Mouse (Mus musculus) 3T3-L1 (cell line): ENCODE data around the gene Pvr.

Experiments
- DNase-seq: peaks from one replicate; pipeline ENCODE4 v3.0.0-alpha.2; 2015; ENCODE audit warnings: low read depth, low spot score

Gene Pvr

DNA sequence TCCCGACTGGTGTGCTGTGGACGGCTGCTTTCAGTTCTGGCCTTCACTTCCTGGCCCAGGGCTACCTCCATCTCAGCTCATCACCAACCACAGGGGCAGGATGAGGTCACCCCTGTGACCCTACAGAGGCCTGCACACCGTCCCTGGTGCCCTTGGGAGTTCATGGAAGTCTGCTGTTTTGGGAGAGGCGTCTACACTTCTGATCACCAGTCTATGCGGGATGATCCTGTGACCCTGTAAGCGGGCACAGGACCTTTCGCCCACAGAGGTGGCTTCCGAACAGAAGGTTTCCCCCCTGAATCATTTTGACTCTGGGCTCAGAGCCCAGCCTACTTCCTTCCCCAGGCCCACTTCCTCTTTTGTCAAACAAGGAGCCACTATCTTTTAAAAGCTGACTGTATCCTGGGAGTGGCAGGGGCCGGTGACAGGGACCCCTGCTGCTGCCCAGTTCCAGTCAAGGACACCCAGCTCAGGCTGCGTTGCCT lies 49.8 kb downstream of the Pvr start:
- no peak for DNase-seq

DNA sequence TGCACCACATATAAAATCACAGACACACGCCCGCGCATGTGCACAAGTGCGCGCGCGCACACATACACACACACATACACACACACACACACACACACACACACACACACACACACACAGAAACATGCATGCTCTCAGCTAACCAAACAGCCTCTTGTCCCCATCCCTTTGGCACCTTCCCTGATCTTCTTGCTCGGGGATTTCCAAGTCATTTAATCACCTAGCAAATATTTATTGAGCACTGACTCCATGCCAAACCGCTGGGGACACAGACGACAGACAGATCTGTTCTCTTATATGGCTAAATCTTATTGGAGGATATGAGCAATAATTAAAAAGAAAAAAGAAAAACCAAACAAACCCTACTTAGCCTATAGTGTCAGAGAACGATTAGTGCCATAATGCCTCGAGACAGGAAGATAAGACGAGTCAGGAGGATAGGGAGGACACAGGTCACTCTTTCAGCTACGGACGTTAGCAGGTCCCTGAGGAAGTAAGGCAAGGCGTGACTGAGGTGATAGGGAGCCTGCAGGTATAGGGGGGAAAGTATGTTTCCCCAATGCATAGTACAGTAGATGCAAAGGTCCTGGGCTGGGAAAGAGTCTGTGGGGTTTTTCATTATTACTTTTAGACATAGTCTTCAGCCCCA lies 53.1 kb downstream of the Pvr start:
- no peak for DNase-seq

DNA sequence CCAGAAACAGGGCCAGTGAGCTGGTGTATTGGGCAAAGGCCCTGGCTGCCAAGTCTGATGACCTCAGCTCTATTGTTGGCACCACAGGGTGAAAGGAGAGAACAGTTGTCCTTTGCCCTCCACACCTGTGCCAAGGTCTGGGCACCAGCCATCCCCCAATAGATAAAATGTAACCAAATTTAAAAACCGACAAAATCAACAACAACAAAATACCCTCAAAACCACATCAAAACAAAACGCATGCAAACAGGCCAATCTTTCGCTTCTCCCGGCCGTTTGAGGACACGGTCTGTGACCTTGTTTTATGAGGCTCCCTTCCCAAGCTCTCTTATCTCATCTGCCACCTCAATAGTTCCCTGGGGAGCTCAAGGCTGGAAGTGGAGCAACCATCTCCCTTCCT lies 54.5 kb downstream of the Pvr start:
- DNase-seq = no peak

DNA sequence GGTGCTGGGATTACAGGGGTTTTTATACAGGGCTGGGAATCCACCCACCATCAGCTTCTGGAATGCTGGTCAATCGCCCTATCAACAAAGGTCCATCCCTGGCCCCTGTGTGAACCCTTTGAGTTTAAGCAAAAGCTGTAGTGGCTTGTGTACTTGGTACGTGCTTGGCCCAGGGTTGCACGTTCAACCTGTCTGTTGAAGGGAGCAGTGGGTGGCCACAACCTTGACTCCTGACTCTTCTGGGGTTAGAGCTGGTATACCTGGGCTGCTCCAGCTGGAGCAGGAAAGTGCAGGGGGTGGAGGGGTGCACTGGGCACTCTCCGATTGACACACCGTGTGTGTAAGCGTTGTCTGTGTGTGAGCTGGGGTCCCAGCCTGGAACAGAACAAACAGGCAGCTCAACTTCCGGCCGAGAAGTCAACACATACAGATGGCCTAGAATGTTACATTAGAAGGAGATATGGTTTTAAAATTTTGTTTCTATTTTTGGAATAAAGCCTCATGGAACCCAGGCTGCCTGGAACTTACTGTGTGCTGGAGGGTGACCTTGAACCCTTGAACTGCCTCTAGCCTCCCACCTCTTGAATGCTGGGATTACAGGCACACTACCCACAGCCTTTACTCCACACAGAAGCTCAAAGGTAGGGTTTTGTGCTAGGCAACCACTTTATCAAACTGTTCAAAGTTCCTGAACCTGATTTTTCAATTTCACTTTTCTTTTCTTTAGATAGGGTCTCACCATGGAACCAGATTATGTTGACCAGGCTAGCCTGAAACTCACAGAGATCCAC lies 55.5 kb downstream of the Pvr start:
- DNase-seq = no peak

DNA sequence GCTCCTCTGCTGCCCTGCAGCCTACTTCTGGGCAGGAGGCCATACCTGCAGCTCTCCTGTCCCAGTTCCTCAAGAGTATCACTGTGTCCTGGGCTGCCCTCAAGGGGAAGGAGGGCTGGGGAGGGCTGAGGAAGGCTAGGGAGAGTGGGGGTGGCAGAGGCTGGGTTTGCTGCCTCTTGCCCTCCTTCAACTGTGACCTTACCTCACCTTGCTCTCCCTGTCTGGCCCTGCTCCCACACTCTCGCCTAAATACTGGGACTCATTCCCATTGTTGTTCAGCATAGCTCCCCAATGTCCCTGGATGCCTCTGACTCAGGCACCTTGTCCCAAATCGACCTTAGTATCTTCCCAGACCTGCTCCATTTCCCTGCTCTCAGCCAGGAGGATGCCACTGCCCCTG lies 56.7 kb downstream of the Pvr start:
- DNase-seq = no peak

DNA sequence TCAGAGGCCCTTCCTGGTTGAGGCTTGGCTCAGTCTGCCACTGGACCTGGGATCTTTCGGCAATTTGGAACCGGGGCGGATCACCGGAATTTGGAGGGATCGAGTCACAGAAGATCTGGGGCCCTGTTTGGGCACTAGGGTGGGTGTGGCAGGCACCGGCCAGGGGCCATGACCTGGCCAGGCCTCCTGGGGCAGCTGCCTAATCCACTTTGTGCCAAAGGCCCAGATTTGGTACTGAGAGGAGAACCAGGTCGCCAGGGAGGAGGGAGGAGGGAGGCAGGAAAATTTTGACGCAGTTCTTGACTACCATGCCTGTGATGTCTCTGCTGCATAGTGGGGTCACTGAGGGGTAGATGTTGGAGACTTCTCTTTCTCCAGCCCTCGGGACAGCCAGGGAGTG lies 59.8 kb downstream of the Pvr start, which contains the start of gene Ceacam16:
Gene Ceacam16, minus strand, starts transcription at position 101 of the 400 bp plus-strand sequence.
- DNase-seq = no peak

DNA sequence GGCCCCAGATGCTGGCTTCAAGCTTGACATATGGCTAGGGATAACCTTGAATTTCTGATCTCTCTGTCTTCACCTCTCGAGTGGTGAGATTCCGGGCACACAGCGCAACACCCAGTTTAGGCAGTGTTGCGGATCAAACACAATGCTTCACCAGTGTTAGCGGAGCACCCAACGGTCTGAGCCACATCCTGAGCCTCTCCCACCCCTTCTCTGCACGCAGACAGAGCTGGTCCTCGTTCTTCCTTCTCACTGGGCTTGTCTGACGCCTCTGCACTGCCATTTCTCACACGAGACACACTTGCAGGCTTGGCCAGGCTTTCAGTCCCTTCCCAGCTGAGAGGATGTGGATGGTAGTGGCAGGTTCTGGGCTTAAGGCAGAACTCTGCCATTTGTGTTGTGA lies 61.2 kb downstream of the Pvr start:
- DNase-seq = no peak

DNA sequence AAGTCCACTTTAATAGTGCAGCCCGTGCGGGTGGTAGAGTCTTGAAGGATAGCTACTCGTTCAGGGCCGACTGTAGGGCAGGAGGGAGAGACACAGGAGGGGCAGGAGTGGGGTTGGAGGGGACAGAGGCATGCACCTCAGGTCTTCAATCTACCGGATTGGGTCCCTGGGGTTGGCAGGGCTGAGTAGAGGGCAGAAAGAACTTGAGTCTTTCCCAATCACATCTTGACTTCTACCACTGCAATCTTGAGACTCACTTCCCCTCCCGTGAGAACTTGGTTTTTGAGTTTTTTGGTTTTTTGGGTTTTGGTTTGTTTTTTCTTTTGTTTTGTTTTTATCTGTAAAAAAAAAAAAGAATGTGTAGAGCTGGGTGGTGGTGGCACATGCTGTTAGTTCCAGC lies 64.7 kb downstream of the Pvr start:
- no peak for DNase-seq

DNA sequence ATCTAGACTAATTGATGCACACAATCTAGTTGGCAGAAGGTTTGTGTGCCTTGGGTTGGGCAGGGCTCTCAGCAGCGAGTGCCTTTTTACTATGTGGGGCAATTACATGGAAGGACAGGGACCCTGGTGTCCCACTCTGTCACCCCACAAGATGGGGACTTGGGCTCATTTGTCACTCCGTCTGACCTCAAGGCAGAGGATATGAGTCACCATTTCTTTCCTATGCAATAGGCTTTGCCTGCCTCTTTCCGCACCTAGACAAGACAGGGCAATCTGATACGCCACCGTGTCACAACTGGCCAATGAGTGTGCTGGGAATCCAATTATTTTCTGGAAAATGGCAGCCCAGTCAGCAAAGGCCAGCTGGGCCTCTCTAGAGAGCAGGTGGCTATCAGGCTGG lies 65.3 kb downstream of the Pvr start:
- DNase-seq = no peak
